Mouse (Mus musculus) G1E-ER4 (cell line): ENCODE data around the gene Neurl2. TPM values are rescaled to one million over a fixed set of nuclear protein-coding genes. Genes with fewer than 3 reads are reported as not detected.

Experiments
- GATA1 ChIP-seq: IDR thresholded peaks from one replicate; pipeline ENCODE4 v1.8.0; 2012; ENCODE audit warnings: low read length, inconsistent platforms
- polyA plus RNA-seq: library from polyadenylated mRNA; stranded (reverse); fragments of >175 nt; gene quantifications from 2 replicates; pipeline ENCODE4 v1.2.3, GENCODE M21; 2012

The Neurl2 gene
- polyA plus RNA-seq, 1 experiment: 0.08 TPM

DNA sequence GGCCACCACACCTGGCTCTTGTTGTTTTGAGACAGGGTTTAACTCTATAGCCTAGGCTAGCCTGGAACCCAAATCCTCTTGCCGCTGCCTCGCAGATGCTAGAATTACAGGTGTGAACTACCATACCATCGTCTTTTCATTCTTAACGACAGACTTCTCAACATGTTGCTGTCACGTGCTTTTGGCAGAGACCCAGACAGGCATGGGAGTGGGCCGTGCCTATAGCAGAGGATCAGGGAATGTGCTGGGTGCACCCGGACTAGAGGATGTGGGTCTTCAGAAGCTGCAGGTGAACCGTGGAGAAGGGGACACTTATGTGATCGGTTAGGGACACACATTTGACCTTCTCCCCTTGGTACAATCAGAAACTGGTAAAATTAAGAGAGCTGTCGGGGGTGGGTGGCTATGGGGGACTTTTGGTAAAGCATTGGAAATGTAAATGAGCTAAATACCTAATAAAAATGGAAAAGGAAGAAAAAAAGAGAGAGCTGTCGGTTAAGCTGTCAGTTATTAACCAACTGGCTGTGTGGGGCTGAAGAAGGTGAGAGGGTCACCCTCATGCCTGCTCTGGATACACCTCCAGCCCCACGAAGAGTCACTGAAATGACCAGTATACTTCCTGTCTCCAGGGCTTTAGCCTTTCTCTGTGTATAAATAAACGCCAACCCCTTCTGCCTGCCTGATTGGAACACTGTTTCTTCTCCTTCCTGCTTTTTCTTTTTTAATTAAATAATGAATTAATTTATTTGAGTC is 32.8 kb downstream of the Neurl2 start:
- no peak for TF ChIP-seq GATA1

DNA sequence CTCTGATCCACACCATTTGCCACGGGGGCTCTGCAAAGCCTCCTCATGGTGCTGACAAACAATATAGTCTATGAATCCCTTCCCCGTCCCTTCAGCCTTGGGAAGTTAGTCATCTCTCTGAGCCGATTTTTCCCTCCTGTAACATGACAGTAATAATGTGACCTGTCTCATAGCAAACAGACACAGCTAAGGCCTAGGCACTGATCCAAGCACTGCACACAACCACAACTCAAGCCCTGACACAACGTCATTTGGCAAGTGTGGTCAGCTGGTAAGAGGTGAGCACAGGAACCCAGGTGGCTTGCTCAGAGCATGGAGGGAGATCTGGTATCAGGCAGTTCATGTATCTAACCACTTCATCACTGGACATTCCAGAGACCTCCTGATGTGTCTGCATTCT is 37.4 kb downstream of the Neurl2 start:
- no peak for TF ChIP-seq GATA1

DNA sequence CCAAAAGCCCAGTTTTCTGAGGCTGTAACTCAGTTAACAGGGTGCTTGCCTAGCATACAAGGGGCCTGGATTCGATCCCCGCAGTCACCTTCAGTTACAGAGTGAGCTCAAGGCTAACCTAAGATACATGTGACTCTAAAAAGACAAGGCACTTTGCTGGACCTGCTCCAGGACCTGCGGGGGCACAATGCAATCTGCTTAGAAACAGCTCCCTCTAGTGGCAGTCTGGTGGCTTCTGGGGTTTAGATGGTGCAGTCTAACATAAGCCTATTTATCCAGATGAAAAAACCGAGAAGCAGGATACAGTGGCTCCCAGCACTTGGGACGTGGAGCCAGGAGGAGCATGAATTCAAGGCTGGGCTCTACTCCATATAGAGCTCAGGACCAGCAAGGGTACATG is 39.0 kb downstream of the Neurl2 start:
- no peak for TF ChIP-seq GATA1

DNA sequence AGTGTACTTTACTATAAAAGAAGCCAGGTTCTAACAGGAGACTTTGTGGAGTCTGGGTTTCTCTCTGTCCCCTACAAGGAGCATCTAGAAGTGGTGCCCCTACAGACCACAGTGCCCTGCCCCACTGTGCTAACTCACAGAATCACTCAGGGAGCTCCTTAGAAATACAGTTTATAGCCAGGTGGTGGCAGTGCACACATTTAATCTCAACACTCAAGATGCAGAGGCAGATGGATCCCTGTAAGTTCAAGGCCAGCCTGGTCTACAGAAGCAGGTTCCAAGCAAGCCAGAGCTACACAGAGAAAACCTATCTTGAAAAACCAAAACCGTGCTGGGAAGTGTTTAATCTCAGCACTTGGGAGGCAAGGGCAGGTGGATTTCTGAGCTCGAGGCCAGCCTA is 39.5 kb downstream of the Neurl2 start:
- no peak for TF ChIP-seq GATA1

DNA sequence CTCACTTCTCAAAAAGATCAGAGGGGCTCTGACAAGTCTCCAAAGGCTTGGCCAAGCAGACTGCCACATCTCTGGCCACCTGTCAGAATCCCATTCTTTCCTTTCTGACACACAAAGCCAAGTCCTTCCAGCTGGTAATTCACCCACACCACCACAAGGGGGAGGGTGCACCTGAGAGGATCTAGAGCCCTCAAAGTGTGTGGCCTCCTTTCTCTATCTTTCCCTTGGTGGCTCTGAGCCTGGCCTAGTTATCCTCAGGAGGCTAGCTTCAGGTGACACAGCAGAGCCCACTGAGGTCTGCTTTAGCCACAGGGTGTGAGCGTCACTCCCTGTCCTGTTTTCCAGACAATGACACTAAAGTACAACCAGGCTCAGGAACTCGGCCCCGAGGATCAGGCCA is 40.0 kb downstream of the Neurl2 start:
- no peak for TF ChIP-seq GATA1

DNA sequence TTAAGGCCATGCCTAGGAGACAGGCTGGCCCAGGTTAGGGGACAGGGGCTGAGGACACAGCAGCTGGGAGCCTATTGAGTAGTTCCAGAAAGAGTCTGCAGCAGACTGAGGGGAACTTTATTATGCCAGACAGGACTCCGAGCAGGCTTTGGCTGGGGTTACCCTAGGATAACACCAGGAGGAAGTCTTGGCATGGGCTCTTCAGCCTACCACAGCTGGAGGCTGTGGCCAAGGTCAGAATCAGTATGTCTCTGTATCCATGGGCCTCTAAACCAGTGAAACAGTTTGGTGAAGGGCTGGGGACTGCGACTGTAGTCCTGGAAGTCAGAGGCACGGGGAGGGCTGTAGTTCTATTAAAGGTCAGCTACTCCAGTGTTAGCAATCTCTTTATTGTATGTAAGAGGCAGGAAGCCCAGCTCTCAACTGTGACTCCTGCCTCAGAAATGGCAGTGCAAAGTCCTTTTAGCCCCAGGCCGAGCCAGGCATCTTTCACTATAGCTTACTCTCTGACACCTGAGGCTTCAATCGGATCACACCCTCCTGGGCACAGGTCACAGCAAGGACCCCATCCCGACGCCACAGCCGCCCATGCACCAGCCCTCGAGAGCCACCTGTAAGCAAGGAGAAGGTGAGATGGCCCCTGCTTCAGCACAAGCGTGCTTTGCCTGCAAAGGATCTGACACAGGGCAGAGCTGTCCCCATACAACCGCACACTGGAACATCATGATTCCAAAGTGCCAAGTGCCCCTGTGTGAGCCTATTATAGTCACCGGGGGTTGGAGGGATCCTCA is 40.7 kb downstream of the Neurl2 start:
- TF ChIP-seq GATA1: no peak

DNA sequence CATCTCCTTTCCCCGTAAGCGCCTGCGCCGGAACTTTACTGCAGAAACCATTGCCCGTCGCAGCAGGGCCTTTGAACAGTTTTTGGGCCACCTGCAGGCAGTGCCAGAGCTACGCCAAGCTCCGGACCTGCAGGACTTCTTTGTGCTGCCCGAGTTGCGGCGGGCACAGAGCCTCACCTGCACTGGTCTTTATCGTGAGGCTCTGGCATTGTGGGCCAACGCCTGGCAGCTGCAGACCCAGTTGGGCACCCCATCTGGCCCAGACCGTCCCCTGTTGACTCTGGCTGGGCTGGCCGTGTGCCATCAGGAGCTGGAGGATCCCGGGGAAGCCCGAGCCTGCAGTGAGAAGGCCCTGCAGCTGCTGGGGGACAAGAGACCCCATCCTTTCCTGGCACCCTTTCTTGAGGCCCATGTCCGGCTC is 41.4 kb downstream of the Neurl2 start:
- TF ChIP-seq GATA1: no peak

DNA sequence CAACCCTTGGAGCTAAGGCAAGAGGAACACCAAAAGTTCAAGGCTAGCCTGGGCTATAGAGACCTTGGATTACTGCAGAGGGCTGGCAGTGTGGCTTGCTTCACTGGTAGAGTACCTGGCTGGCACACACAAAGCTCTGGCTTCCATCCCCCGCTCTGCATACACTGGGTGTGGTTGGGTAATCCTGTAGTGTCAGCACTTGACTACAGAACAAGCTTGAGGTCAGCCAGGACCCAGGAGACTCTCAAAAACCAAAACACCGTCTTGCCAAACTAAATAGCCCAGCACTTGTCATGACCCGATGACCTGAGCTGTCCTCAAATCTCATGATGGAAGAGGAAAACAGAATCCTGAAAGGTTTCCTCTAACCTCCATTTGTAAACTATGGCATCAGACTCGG is 42.8 kb downstream of the Neurl2 start:
- no peak for TF ChIP-seq GATA1

DNA sequence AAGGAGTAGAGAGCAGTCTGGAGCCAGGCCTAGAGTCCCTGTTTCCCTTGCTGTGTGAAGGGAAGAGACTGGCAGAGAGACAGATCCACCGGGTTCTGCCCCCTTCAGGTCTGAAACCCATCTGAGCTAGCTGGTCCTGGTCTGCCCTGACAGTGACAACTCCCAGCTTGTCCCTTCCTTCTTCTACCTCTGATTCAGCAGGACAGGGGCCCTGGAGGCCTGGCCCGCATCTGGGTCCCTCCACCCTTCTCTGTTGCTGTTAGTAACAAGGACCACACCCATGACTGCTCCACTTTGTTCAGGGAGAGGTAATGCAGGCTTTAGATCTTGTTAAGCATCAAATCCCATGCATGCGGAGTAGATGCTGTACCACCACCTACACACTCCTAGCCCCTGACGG is 44.8 kb downstream of the Neurl2 start:
- TF ChIP-seq GATA1: no peak

DNA sequence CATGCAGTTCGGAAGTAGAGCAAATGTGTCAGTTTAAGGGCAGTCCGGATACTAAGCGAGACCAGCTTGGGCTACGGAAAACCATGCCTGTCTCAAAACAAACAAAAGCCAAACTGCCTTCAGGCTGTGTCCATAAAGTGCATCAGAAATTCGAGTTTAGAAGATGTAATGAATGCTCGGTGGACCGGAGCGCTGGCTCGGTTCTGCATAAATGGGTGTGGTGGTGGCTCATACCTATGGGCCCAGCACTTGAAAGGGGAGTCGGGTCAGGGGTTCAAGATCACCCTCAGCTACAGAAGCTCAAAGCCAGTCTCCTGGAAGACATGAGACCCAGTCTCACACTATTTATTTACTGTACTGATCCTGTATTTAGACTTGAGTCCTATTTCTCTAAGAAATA is 45.5 kb downstream of the Neurl2 start:
- no peak for TF ChIP-seq GATA1

DNA sequence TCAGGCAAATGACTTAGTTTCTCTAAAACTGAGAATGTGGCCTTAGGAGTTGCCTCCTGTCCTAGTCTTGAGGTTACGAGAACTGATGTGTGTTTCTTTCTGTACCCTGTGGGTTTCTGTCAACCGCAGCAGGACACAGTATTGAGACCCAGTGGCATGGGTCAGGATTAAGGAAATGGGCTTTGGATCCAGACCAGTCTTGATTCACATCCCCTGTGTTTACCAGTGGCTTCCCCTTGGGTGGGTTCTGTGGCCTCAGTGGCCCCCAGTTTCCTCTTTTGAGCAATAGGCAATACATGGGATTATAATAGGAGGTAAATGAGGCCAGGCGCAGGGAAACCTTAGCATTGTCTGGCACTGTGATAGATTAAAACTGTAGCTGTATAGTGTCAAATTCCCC is 46.2 kb downstream of the Neurl2 start:
- TF ChIP-seq GATA1: no peak

DNA sequence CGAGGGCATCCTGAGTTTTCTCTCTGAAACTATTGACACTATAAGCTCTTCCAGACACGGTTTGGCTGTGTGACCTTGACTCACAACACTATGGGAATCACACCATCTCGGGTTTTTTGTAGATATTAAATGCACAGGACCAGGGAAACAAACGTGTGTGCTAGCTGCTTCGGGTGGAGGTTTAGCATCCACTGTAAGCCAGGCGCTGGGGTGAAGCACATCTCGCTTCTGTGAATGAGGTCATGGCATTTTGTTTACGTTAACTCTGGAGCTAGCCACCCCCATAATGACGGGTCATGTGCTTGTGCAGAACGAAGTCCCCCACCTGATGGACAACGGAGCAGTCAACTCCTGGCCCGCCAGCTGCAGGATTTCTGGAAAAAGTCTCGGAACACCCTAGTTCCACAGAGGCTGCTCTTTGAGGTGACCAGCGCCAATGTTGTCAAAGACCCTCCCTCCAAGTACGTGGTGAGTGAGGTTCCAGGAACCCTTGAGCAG is 46.8 kb downstream of the Neurl2 start:
- no peak for TF ChIP-seq GATA1

DNA sequence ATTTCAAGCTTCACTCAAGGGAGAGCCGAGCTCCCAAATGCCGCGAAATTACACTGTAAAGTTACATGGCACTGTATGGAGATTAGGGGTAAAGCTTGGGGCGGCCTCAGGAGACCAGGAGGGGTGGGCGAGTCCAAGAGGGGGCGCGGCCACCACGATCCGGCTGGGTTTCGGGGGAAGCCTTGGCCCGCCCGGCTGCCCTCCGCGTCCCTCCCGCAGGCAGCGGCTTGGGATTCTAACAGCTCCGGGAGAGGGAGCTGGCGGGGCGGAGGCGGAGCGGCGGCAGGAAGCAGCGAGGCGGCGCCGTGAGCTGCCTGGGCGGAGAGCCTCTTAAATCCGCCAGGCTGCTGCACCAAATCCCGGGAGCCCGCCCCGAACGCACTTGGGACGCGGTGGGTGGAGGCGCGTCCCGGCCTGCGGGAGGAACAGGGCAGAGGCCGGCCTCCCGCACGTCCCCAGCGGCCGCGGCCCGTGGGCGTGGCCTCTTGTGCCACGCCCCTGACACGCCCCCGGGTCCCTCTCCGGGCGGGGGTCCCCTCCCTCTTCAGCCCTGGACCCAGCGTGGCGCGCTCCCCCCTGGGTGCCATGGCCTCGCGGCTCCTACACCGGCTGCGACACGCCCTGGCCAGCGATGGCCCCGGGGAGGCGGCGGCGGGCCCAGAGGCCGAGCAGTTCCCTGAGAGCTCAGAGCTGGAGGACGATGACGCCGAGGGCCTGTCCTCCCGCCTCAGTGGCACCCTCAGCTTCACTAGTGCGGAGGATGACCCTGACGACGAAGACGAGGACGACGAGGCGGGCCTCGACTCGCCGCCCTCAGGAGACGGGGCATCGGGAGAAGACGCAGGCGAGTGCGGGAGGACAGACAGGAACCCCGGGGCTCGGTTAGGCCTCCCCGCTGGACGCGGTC is 47.5 kb downstream of the Neurl2 start, which contains the start of gene Snx21:
Snx21 (plus strand) TSS at position 343 of the 907 bp plus-strand sequence.
- TF ChIP-seq GATA1: no peak

DNA sequence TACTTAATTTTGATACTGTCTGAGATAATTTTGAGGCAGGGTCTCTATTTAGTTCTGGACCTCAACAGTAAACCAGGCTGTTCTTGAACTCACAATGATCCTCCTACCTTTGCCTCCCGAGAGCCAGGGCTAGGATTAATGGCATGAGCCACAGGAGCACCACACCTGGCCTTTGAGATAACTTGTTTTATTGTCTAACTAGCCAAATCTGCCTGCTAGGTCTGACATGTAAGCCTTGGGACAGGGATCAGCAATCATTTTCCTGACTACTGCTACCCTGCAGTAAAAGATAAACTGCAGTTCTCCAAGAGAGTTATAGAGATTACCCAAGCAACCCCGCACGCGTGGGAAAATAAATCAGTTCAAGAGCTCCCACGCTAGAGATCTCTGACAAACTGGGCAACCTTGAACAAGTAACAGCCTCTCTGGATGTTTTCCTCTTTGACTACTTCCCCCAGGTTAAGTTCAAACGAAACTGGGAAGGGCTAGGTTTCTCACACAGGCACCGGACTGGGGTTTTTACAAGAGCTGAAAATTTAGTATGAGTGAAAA is 48.3 kb downstream of the Neurl2 start:
- TF ChIP-seq GATA1: no peak

DNA sequence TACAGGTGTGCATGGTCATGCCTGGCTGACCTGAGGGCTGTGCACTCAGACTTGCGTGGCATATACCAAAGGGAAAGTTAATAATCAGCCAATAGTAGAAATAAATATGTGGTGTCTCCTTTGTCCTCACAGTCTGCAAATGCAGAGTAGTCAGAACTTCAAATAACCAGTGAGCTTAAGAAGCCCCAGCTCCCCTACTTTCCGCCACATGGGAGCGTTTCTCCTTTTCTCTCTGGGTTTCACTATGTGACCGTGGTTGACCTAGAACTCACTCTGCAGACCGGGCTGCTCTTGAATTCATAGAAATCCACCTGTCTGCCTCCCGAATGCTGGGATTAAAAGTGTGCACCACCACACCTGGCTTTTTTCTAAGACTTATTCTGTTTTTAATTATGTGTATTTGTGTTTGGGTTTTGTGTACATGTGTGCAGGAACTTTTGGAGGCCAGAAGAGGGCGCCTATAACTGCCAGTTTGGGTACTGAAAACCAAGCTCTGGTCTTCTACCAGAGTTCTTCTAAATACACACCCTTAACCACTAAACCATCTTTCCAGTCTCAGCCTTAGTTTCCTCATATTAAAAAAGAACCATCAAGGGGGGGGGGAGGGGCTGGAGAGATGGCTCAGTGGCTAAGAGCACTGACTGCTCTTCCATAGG is 49.2 kb downstream of the Neurl2 start:
- TF ChIP-seq GATA1: no peak
